Mouse (Mus musculus): ENCODE measurements at regions not wholly inside any gene's neighbourhood (a gene's known extent, or its start where the extent isn't known, plus 50 kb on each side); places are given as distances from the start of the nearest gene placed in this dataset.

DNA sequence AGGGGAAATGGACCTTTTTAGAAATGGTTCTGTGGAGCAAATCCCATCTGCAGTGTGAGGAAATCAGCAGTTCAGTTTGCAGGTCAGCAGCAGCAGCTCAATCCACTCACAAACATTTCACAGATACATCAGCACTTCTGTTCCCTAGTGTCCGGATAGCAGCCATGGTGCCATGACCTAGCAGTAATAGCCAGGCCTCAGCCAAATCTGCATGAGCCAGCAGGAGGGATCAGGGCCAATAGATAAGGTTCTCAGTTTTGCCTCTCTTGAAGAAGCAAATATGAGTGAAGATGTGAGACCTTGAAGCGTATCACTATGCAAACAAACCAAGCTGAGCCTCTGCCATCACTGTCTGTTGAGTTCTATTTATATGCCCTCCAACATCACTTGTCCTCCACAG, 380.7 kb upstream of the Chrm3 start:
- no peak for DNase-seq (ENCODE audit: low spot score in 2 of 2)

DNA sequence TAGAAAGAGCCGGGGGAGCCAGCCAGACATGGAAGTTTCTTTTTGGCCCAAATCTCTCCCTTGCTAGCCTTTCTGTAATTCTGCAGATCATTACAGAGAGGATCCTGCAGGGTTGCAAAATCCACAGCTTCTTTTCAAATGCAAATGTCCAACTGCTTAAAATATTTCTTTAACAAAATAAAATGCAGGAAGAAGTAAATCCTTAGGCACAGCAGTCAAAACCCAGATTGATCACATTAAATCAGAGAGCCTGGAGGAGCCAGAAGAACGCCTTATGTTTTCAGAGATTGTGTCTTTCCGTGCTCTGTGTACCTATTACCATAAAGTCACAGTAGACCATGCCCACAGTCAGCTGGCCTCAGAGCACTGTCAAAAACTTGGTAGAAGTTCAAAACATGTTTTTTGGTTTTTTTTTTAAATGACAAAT, 365.1 kb upstream of the Chrm3 start:
- DNase-seq (ENCODE audit: low spot score in 2 of 2): no peak

DNA sequence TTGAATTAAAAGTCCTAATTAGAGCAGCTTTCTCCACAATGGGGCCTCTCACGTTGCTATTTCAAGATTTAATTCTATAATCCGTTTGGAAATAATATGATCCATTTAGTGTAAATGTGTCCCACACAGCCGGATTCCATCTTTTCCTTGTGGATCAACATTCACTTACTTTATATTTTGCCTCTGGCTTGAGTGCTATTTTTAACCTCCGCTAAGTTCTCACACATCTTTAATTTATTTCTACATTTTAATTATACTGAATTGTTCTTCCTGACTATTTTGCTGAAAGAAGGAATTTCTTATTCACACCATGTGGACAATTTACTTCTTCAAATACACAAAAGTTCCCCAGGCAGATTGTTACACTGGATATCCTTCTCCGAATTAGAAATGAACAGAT, 364.7 kb upstream of the Chrm3 start:
- DNase-seq (ENCODE audit: low spot score in 2 of 2): no peak

DNA sequence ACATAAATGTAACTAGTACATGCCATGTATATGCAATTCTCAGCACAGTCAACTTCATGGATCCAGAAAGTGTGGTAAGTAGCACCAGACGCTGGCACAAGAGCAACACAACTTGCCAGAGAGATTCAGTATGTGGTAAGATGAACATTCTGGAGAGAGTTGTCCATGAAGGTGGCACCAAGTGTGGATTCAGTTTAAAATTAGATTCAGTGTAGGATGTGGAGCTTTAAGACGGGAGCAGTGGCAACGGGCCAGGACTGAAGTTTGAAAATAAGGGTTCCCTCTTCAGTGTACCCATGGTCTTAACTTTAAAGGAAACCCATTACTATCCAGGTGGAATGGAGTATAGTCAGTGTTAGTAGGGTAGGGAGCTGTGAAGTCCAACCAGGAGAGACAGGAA, 360.0 kb upstream of the Chrm3 start:
- DNase-seq (ENCODE audit: low spot score in 2 of 2): peak; percentile 9 to 31

DNA sequence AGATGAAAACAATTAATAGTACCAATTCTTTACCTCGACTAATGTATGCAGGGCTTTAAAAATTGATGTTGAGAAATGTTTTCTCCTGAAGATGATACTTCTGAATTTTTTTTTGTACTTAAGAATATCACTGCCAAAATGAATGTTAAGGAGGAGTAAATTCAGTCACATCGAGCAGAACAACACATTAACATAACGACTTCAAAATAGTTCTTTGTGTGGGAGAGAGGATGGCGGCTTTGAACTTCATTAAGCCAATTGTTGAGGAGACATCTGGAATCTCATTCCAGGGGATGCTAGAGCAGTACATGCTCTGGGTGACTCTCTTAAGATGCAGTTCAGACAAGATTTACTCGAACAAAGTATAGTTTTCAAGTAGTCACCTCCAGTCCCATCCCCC, 350.8 kb upstream of the Chrm3 start:
- peak in 1 of 2 experiments; percentile 16 for DNase-seq (ENCODE audit: low spot score in 2 of 2)

DNA sequence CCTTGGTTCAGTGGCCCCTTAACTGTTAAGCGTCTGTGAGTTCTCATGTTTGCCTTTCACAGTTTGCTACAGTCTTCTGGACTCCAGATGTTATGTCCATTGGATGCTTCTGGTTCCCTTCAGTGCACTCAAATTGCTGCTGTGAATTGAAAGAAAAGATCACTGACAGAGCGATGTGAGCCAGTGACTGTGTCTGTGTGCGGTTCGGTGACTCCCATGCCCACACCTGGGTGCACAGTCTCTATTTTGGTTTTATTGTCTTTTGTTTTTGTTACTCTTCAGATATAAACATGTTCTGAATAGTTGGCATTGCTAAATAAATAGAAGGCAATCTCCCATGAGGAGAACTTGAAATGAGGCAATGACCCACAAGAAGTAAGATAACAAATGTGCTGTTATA, 350.3 kb upstream of the Chrm3 start:
- DNase-seq (ENCODE audit: low spot score in 2 of 2): no peak

DNA sequence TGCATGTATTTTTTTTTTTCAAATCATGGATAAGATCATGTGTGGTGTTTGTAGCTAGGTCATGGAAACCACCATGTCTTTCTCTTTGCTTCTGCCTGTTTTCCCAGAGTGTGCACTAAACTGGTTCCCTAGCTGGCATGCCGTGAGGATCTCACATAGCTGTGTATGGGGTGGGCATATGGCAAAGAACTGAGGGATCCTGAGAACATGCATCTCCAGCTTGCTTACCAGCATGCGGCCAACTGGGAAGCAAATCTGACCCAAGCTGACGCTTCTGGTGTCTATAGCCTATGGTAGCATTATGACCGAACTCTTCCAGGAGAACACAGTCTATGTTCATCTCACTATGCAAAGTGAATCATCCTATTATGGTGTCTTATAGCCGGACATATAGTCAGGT, 336.5 kb upstream of the Chrm3 start:
- no peak for DNase-seq (ENCODE audit: low spot score in 2 of 2)

DNA sequence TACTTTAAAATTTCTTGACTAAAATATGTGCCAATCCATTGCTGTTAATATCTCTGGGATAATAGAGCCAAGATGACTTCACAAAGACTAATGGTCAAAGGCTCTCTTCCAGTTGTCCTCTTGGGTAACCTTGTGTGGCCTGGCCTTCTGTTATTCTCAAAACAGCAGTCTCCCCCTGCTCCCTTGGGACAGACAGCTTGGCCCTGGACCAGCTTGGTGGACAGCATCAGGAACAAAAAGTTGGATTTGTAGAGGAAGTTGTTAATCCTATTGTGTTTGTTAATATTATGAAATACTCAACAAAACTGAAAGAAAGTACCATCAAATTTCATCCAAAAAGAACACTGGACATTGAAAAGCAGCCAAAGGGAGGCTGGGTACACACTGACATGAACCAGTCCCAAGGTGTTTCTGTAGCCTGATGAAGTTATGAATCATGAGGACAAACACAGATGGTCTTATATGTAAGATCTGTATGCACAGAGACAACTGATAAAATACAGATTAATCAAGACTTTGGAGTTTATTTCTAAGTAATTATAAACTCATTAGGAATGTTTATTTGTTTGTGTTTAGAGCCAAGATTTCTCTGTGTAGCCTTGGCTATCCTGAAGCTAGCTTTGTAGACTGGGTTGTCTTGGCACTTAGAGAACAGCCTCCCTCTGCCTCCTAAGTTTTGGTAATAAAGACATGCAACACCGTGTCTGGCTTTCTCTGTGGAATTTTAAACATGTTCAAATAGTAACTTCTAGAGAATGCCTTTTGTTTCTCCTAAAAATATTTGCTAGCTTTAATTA, 335.7 kb upstream of the Chrm3 start:
- no peak for DNase-seq (ENCODE audit: low spot score in 2 of 2)

DNA sequence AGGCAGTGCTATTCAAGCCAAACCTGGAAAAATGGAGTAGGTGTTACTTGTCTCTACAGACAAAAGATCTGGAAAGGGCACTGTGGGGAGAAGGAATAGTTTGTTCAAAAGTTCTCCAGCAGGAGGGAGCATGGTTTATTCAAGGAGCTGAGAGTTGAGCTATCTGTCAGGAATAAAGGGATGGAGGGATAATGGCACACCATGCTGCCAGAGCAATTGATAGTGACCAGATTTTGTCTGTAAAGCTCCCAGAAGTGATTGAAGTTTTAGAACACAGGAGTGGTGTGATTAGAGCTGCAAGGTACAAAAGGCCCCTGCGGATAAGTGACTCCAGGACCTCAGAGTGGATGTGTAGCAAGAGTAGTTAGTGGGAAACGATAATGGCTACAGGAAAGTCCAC, 330.7 kb upstream of the Chrm3 start:
- DNase-seq (ENCODE audit: low spot score in 2 of 2): no peak

DNA sequence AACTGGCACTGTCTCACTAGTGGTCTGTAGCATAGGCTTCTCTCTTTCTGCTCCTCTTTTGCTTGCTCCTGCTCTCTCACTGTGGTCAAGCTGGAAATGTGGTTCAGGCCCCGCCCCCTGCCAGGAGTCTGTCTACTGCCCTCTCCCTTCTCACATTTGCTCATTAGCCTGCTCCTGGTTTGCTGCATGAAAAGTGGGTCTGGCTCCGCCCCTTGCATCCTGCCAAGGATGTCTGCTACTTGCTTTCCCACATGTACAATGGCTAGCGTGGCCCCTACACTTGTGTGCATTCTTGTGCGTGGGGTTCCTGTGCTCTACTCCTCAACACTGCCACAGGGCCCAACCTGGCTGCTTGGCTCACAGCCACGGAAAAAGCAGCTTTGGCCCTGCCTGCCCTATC, 326.7 kb upstream of the Chrm3 start:
- no peak for DNase-seq (ENCODE audit: low spot score in 2 of 2)

DNA sequence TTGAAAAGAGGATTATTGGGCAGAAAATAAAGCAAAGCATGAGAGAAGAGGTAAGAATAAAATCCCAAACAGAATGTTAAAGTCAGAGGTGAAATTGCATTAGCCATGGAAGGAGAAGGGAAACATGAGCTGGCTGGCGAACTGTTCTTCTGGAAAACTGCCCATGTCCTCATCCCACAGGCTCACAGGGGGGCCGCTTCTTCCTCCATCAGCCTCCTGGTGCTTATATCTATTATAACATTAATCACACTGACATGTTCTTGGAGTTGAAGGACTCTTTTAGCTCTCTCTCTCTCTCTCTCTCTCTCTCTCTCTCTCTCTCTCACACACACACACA, 293.4 kb upstream of the Chrm3 start:
- no peak for DNase-seq (ENCODE audit: low spot score in 2 of 2)

DNA sequence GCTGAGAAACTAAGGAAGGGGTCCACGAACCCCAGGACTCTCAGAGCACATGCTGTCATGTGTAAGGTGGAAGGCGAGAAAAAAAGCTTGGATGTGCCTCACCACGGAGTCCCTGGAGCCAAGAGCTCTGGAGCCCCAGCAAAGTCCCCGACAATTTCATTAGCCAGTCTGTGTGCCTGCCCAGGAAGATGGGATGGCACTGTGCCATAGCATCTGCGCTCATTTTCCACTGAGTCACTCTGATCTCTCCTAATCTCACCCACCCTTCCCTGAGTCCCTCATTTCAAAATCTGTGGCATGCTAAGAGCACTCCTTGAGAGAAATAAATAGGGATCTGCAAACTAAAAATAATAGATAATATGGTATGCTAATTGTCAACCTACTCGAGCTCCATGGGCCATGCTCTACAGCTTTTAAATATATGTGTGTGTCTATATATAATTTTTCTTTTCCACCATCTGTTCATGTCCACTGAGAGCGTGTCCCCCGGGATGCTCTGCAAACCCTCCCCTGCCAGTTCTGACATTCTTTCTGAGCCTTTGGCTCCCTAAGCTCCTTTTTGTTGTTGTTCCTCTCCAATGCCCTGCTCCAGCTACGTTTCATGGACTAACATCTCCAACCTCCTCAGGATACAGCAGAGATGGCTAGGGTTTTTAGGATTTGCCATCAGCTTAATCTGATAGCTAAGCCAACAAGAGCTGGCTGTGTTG, 292.9 kb upstream of the Chrm3 start:
- DNase-seq (ENCODE audit: low spot score in 2 of 2): peak; percentile 49 to 64

DNA sequence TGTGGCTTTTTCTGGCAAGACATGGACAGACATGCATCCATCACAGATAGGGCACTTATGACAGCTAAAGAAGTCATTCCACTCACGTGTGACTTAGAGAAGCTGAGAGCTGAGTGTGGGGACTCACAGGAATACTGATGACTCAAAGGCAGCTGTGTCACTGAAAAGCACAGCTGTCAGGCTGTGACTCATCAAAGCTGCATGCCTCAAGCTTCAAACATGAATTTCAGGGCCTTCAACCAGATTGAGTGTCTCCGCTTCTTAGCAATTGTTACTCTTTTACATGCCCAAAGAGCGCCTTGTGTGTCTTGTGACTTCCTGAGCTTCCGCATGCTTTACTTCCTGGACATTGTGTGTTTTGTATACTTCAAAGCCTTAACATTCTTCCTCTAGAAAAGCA, 276.2 kb upstream of the Chrm3 start:
- peak; percentile 13 to 30 for DNase-seq (ENCODE audit: low spot score in 2 of 2)

DNA sequence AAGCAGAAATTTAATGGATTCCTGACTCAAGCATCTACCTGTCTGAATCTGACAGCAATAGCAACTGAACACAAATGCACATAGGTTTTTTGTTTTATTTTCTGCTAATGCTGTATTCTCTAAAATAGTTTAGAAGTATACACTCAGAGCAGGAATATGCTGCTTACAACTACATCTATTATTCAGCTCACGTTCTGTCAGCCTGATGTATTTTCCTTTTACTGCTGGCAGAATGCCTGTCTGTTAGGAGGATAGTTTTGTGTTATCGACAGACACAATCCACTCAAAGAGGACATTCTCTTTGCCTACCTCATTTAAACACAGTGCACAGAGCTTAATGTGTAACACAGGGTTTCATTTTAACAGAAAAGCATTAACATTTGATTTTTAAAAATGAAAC, 269.8 kb upstream of the Chrm3 start:
- no peak for DNase-seq (ENCODE audit: low spot score in 2 of 2)

DNA sequence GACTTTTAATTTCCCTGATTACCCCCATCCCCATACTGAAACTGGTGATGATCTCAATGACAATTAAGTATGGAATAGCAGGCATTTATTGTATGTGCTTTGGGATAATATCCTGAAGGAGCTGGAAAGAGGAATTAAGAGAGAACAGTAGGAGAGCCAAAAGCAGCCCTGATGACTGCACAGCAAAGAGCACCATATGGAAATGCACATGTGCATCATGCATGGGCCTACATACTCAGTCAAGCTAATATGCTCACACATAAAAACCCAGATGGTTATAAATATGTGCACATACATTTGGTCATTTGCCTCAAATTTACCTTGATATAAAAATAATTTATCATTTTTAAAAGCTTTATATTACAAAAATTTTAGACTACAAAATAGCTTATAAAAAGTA, 259.0 kb upstream of the Chrm3 start:
- DNase-seq (ENCODE audit: low spot score in 2 of 2): no peak

DNA sequence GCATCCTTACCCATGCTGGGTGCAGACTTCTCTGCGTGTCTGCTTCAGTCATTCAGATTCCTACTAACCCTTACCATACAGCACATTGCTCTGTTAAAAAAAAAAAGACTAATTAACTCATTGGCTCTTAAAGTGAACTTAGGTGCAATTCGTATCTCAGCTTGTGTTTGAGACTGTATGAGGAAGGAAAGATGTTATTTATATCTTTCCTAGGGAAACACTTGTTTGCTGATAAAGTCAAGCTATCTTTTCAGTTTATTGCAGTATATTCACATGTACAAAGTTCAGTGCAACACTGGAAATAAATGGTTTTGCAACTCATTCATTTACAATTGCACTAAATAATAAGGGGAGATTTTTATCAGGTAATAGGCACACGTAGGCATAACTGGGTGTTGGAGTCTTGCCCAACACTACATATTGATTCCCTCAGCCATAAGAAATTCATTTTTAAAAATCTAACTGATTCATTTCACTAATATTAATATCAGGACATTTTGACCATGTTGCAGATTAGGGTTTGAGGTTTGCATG, 257.8 kb upstream of the Chrm3 start:
- no peak for DNase-seq (ENCODE audit: low spot score in 2 of 2)

DNA sequence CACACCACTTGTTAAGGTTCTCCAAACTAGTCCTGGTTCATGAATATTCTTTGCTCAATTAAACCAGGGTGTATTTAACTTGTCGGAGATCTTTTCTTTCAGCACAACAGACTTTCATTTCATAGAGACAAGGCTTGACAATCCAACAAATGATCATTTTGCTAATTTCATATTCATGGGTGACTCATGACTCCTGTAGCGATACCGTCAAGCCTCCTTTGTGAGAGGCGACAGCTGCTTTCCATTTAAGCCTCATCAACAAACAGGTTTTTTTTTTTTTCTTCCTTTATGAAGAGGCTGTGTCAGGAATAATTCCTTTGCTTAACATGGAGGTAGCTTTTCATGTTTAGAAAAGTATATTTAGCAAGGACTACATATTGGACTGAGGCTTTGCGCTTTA, 214.3 kb upstream of the Chrm3 start:
- no peak for DNase-seq (ENCODE audit: low spot score in 2 of 2)

DNA sequence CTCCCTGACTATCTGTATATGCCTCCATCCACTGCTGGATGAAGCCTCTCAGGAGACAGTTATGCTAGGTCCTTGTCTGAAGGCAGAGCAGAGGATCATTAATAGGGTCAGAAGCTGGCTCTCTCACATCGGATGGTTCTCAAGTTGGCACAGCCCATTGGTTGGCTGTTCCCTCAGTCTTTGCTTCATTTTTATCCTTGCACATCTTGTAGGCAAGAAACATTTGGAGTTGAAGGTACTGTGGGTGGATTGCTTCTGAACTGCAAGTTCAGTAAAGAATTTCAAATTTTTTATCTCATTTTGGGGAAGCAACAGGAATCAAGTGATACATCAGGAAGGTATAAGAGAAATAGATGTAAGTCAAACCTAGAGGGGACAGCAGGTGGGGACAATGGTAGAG, 206.2 kb upstream of the Chrm3 start:
- no peak for DNase-seq (ENCODE audit: low spot score in 2 of 2)

DNA sequence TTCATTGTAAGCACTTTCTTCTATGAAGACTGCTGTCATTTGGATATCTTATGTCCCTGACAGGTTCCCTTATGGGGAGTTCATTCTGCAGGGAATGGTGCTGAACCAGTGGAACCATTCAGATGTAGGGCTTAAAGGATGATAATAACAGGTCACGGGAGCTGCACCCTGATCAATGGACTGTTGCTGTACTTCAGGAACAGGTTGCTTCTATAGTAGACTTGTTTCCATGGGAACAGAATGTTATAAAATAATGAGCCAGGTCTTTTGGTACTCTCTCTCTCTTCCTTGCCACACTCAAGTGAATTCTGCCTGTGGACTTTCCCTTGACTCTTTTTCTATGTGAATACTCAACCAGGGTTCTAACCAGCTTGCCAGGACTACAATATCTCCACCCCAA, 196.9 kb upstream of the Chrm3 start:
- DNase-seq (ENCODE audit: low spot score in 2 of 2): no peak

DNA sequence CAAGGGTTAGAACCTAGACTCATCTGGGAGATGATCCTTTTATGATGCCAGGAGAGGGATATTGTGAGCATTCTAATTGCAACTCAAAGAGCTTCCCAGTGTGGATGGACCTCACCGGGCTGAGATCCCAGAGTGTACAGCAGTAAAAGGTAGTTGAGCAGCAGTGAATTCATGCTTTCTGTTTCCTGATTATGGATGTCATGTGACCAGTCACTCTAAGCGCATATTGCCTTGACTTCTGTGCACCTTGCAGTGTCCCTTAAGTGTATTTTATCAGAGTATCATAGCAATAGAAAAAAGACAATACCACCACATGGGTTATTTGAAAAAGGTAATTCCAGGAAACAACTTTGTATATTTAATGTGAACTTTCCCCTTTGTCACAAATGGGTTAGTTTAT, 193.9 kb upstream of the Chrm3 start:
- no peak for DNase-seq (ENCODE audit: low spot score in 2 of 2)

DNA sequence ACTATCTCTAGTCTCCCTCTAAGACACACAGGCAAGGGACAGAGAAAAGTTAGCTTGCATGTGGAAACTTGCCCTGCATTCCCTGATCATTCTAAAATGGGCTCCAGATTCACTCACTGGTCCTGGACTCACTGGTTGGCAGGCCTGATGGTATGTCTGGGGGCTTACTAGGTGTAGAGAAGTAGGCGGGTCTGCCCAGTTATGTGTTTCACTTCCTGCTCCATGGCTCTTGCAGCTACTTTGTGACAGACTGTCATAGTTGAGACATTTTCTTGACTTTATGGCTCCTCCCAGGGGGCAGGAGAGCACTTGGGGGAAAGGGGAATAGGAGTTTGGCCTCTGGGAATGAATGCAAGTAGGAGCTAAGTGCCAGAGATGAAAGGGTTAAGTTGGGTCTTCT, 182.1 kb upstream of the Chrm3 start:
- DNase-seq (ENCODE audit: low spot score in 2 of 2): no peak

DNA sequence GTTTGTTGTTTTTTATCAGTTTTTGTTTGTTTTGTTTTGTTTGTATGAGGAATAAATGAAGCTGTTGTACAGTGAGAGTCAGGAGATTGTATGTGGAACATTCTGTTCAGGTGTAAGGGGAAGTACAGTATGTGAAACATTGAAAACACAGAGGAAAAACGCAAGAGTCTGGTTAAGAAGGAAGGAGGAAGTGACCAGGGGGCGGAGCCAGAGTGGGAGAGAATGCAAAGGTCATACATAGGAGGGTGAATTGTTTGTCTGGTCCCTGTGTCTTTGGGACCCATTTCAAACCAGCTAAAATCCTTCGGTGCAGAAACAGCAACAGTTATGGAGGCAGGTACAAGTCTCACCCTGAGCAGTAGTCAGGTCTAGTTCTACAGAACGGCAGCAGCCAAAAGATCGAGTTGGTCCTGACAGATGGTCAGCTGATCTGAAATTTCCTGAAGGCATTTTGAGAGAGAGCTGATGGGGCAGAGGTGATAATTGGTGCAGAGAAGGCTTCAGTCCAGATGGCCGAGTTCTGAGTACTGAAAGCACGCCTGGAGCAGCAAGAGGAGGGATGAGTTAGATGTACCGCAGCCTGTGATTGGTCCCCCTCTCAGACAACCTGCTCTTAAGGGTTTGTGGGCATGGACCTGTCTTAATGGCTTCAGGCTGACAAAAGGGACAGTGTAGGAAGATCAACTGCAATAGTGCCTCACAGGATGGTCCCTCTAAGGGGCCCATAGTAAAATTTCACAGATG, 179.7 kb upstream of the Chrm3 start:
- no peak for DNase-seq (ENCODE audit: low spot score in 2 of 2)

DNA sequence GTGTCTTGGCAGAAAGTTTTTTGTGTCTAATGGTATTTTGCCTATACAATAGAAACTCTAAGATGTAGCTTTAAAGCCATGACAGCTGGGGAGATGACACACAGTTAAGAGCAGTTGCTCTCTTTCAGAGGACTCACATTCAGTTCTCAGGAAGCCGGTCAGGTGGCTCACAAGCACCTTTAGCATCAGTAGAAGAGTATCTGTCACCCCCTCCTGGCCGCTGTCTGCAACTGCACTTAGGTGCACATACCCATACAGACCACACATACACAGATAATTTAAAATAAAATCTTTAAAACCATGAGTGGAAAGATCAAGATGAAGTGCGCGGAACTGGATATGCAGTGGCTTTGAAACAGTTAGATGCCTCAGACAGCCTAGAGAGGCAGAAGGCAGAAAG, 178.3 kb upstream of the Chrm3 start:
- DNase-seq (ENCODE audit: low spot score in 2 of 2): no peak

All from right cerebral cortex, postnatal 36 days (tissue).